Mouse (Mus musculus): ENCODE data around the gene Exosc2.

GRCm38 (mm10) chr2:31724730-31725490 is 54.4 kb downstream of the Exosc2 start:
- TF ChIP-seq ZNF384 (IDR thresholded peaks at IDR 0.05; ENCODE audit: low read depth, low read length) (no peak), ZC3H11A (IDR thresholded peaks at IDR 0.05; ENCODE audit: borderline replicate concordance, low read depth, low read length) (no peak), MAFK (IDR thresholded peaks at IDR 0.05; ENCODE audit: insufficient read depth, low read depth, low read length) (no peak)

Measured in ES-E14 (cell line).